In genomic region chr16:33576271-33577189, GRCm38 (mm10) we compare ENCODE assay signal across 11 mouse cellular contexts. TPM values are rescaled to one million over a fixed set of nuclear protein-coding genes. Genes with fewer than 3 reads are reported as not detected.
DNase-seq lines count a peak whose midpoint lies in the region; ATAC-seq and TF ChIP-seq lines count a peak whose summit lies in the region.
"Had no signal": no experiment of that assay in that cellular context is flagged by ENCODE, and none has a peak within 500 bp of the region (broad histone marks: within the 10 kb centered on the region; RNA-seq: fewer than 3 reads in every experiment).

No protein-coding gene starts in this region.

- in situ Hi-C loops in ES-E14 (cut with MboI; ENCODE audit: low sequenced_read_pairs in 2 of 2, unreplicated experiment in 2 of 2): no loop called here

- H3K9ac ChIP-seq in kidney, embryonic 16.5 days (replicated peaks; ENCODE audit: low read length): peak overlapping the region; percentile 28; the same call in 1 of the 2 replicates
- peak overlapping the region; percentile 56 for H3K9ac ChIP-seq in ES-E14 (ENCODE audit: insufficient read depth, low read depth, low read length, poor library complexity, severe bottlenecking)
- H3K9ac ChIP-seq in heart, embryonic 15.5 days: no peak overlapping the region; the same call in 1 of the 2 replicates
- H3K9ac ChIP-seq: liver, embryonic 13.5 days; neural tube, embryonic 13.5 days had no signal

- peak overlapping the region; percentile 71 for H3K27ac ChIP-seq in kidney, embryonic 16.5 days (ENCODE audit: low read length)
- H3K27ac ChIP-seq in ES-E14 (ENCODE audit: insufficient read depth, low read depth, low read length, poor library complexity, severe bottlenecking): no peak overlapping the region
- peak overlapping the region; percentile 60 for H3K27ac ChIP-seq in heart, embryonic 15.5 days
- H3K27ac ChIP-seq: liver, embryonic 13.5 days; neural tube, embryonic 13.5 days had no signal

- H3K9me3 ChIP-seq in kidney, embryonic 16.5 days (ENCODE audit: low read length): no peaks in the 10 kb centered on the region
- H3K9me3 ChIP-seq in ES-E14 (ENCODE audit: control insufficient read depth, insufficient read depth, low read depth, low read length): no peaks in the 10 kb centered on the region
- H3K9me3 ChIP-seq in heart, embryonic 15.5 days (replicated peaks): no peaks in the 10 kb centered on the region
- H3K9me3 ChIP-seq: liver, embryonic 13.5 days; neural tube, embryonic 13.5 days had no signal

- 51% methylated on average over 36 of the region's 36 CpGs for WGBS in kidney, embryonic 16.5 days
- WGBS in heart, embryonic 15.5 days: 71% methylated on average over 36 of the region's 36 CpGs

- no peak for DNase-seq in kidney, adult 18-20 months
- DNase-seq in ES-E14 (ENCODE audit: low read depth, low spot score) (no peak), adipocyte (ENCODE audit: low spot score) (peak; percentile 59)
- DNase-seq in urinary bladder, postnatal 14 days (ENCODE audit: low spot score): no peak
- DNase-seq in left cerebral cortex, postnatal 4 days: no peak
- DNase-seq: liver, embryonic 13.5 days; thymus, adult 2 months had no signal

- peak overlapping the region; percentile 20; the same call in 1 of the 2 replicates for H3K4me2 ChIP-seq in kidney, embryonic 16.5 days (replicated peaks; ENCODE audit: low read depth, low read length)
- no peak overlapping the region for H3K4me2 ChIP-seq in heart, embryonic 15.5 days
- H3K4me2 ChIP-seq: liver, embryonic 13.5 days; neural tube, embryonic 13.5 days had no signal

- peaks cover 33% of the 10 kb centered on the region for H3K4me1 ChIP-seq in kidney, embryonic 16.5 days (ENCODE audit: insufficient read depth, low read length)
- H3K4me1 ChIP-seq in ES-E14 (ENCODE audit: control insufficient read depth in 2 of 2, insufficient read depth in 2 of 2, low read length in 2 of 2, poor library complexity in 1 of 2): peaks cover 0 to 10% of the 10 kb centered on the region in 2 experiments; a peak in 2 of 4 replicates
- peaks cover 67% of the 10 kb centered on the region for H3K4me1 ChIP-seq in heart, embryonic 15.5 days (replicated peaks)

- H3K36me3 ChIP-seq in kidney, embryonic 16.5 days (ENCODE audit: insufficient read depth, low read length): no peaks in the 10 kb centered on the region
- no peaks in the 10 kb centered on the region for H3K36me3 ChIP-seq in ES-E14 (ENCODE audit: control insufficient read depth, insufficient read depth, low read length, poor library complexity, severe bottlenecking)
- H3K36me3 ChIP-seq in heart, embryonic 15.5 days: no peaks in the 10 kb centered on the region
- H3K36me3 ChIP-seq: liver, embryonic 13.5 days; neural tube, embryonic 13.5 days had no signal

- H3K4me3 ChIP-seq in kidney, embryonic 16.5 days (ENCODE audit: low read length): no peak overlapping the region
- H3K4me3 ChIP-seq in ES-E14 (ENCODE audit: insufficient read depth in 1 of 2, low read depth in 1 of 2, low read length in 2 of 2, poor library complexity in 1 of 2, severe bottlenecking in 1 of 2): peak overlapping the region; percentile 54 to 60
- H3K4me3 ChIP-seq in heart, embryonic 15.5 days: no peak overlapping the region
- H3K4me3 ChIP-seq: liver, embryonic 13.5 days; neural tube, embryonic 13.5 days had no signal

- peak; percentile 83 for ATAC-seq in kidney, embryonic 16.5 days (ENCODE audit: low FRiP score, low TSS enrichment)
- ATAC-seq in heart, embryonic 15.5 days (replicated peaks; ENCODE audit: insufficient number of reproducible peaks, insufficient read depth, low FRiP score, low read depth): no peak
- ATAC-seq: inflammation-experienced regulatory T-cells, adult 6 months had no signal

- no peaks in the 10 kb centered on the region for H3K27me3 ChIP-seq in kidney, embryonic 16.5 days (ENCODE audit: insufficient read depth, low read length)
- no peaks in the 10 kb centered on the region for H3K27me3 ChIP-seq in heart, embryonic 15.5 days
- H3K27me3 ChIP-seq: liver, embryonic 13.5 days; neural tube, embryonic 13.5 days had no signal

- intact Hi-C loops in left cerebral cortex, postnatal 4 days (cut with DNase I): no loop called here

TF ChIP-seq in ES-E14, 5 proteins besides CTCF, POLR2A, EP300 and RAD21:
- TF ChIP-seq HCFC1 (IDR thresholded peaks at IDR 0.05; ENCODE audit: borderline replicate concordance, insufficient read depth, low read length) (no peak), ZNF384 (IDR thresholded peaks at IDR 0.05; ENCODE audit: low read depth, low read length) (no peak), CHD2 (IDR thresholded peaks at IDR 0.05; ENCODE audit: low read depth, low read length) (no peak), ZC3H11A (IDR thresholded peaks at IDR 0.05; ENCODE audit: borderline replicate concordance, low read depth, low read length) (no peak), MAFK (IDR thresholded peaks at IDR 0.05; ENCODE audit: insufficient read depth, low read depth, low read length) (no peak)

RNA-seq across cellular contexts. Expression of gene Slc12a8, which starts 59.4 kb away (rescaled TPM):
- 0.92 and 1.0 TPM in 2 replicates for polyA plus RNA-seq in kidney, embryonic 16.5 days (2015; fragmentation: Nextera tagmentation; extraction: Ambion mirVana)
- 3.7 and 9.0 TPM in 2 replicates for total RNA-seq in ES-E14 (2012; rRNA removed)
- 1.0 and 1.3 TPM in 2 replicates for polyA plus RNA-seq in heart, embryonic 15.5 days (2015; fragmentation: Nextera tagmentation; extraction: Ambion mirVana)
- 1 to 10 TPM; 1.3 to 1.5 TPM for total RNA-seq in left cerebral cortex, postnatal 4 days (2021)

Comparison
In these comparisons a context has a peak if more than half of its experiments do, and no peak if none do; other contexts are left out.
1. H3K4me3 ChIP-seq: peak in ES-E14 (2 of 2); none in kidney, embryonic 16.5 days (single experiment) and heart, embryonic 15.5 days (single experiment).